Mouse (Mus musculus) hindbrain, embryonic 15.5 days (tissue): ENCODE results near the gene 6030408B16Rik. TPM values are rescaled to one million over a fixed set of nuclear protein-coding genes. Genes with fewer than 3 reads are reported as not detected.

Source experiments
- ATAC-seq: fragments of 200-750 bp; cut with Nextera tagmentation; 2 replicates; pipeline ENCODE4 v1.8.0; 2017; ENCODE audit warnings: low read depth, moderate number of reproducible peaks, moderate TSS enrichment; ENCODE audit not compliant: low FRiP score
- H3K27ac ChIP-seq: fragments of 300-500 bp; sonication (generic); replicated peaks from 2 replicates; pipeline ENCODE4 v1.5.1; 2015; ENCODE audit warnings: mild to moderate bottlenecking, inconsistent platforms
- H3K27me3 ChIP-seq: fragments of 300-500 bp; sonication (generic); 2 replicates; pipeline ENCODE4 v1.6.1; 2015; ENCODE audit warnings: control low read depth, inconsistent platforms
- H3K36me3 ChIP-seq: fragments of 300-500 bp; sonication (generic); 2 replicates; pipeline ENCODE4 v1.6.1; 2015; ENCODE audit warnings: control low read depth, inconsistent platforms
- H3K4me1 ChIP-seq: fragments of 300-500 bp; sonication (generic); replicated peaks from 2 replicates; pipeline ENCODE4 v1.6.1; 2015; ENCODE audit warnings: control low read depth, inconsistent platforms
- H3K4me2 ChIP-seq: fragments of 300-500 bp; sonication (generic); 2 replicates; pipeline ENCODE4 v1.6.1; 2015; ENCODE audit warnings: moderate library complexity, mild to moderate bottlenecking, inconsistent platforms
- H3K4me3 ChIP-seq: fragments of 300-500 bp; sonication (generic); 2 replicates; pipeline ENCODE4 v1.5.1; 2015; ENCODE audit warnings: mild to moderate bottlenecking, inconsistent platforms
- H3K9ac ChIP-seq: fragments of 300-500 bp; sonication (generic); 2 replicates; pipeline ENCODE4 v1.6.1; 2015; ENCODE audit warnings: inconsistent platforms
- H3K9me3 ChIP-seq: fragments of 300-500 bp; sonication (generic); 2 replicates; pipeline ENCODE4 v1.6.1; 2016; ENCODE audit warnings: control low read depth, inconsistent platforms
- WGBS: fragments of 180-500 bp; shearing (Covaris S2); methylation state at CpG from one replicate; pipeline ENCODE4 v1.1.7; 2015; 5-methylcytosine and 5-hydroxymethylcytosine counted together
- polyA plus RNA-seq: library from polyadenylated mRNA; unstranded; fragments of >200 nt; fragmentation: Nextera tagmentation; extraction: Ambion mirVana; gene quantifications from 2 replicates; pipeline ENCODE4 v1.2.1, GENCODE M21; 2015

The 6030408B16Rik gene
- polyA plus RNA-seq, 1 experiment from 2014 or later: not detected

- Histone ChIP-seq H3K4me3 (no peak overlapping the region), H3K4me2 (no peak overlapping the region), H3K4me1 (peaks cover 14% of the 10 kb centered on the region), H3K27ac (no peak overlapping the region), H3K9ac (no peak overlapping the region), H3K27me3 (peaks cover 10% of the 10 kb centered on the region), H3K9me3 (no peaks in the 10 kb centered on the region), H3K36me3 (peaks cover 7% of the 10 kb centered on the region; the same call in 1 of the 2 replicates)
- no peak for ATAC-seq
- 72% methylated on average over 3 of the region's 3 CpGs for WGBS
Measured at GRCm38 (mm10) chr15:101271107-101271506, 21.9 kb upstream of the 6030408B16Rik start.

- H3K27ac ChIP-seq: no peak overlapping the region
- 73% methylated on average over 15 of the region's 15 CpGs for WGBS
- H3K4me1 ChIP-seq: peaks cover 10% of the 10 kb centered on the region
- no peak overlapping the region for H3K9ac ChIP-seq
- ATAC-seq: no peak
- H3K4me3 ChIP-seq: no peak overlapping the region
- no peaks in the 10 kb centered on the region for H3K9me3 ChIP-seq
- no peak overlapping the region for H3K4me2 ChIP-seq
- peaks cover 7% of the 10 kb centered on the region; the same call in 1 of the 2 replicates for H3K36me3 ChIP-seq
- peaks cover 8% of the 10 kb centered on the region for H3K27me3 ChIP-seq
Measured at GRCm38 (mm10) chr15:101271513-101271912, 21.5 kb upstream of the 6030408B16Rik start.

DNA sequence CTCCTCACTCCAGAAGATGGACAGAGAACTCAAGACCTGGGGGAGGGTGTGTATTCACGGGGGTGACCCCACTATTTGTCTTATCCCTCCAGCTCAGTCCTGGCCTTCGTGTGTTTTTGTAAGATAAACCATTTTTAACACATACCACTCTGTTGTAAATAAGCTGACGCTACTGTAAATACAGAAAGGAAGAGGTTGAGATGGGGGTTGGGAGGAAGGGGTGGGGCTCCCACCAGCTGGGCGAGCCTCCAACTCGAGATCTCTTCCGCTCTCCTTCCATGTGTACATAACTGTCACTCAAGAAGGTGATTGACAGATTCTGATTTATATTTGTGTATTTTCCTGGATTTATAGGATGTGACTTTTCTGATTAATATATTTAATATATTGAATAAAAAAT is 18.6 kb upstream of the 6030408B16Rik start:
- H3K27ac ChIP-seq: no peak overlapping the region
- no peak overlapping the region for H3K4me2 ChIP-seq
- H3K9ac ChIP-seq: no peak overlapping the region
- peaks cover 7% of the 10 kb centered on the region; the same call in 1 of the 2 replicates for H3K36me3 ChIP-seq
- ATAC-seq: no peak
- H3K4me1 ChIP-seq: no peaks in the 10 kb centered on the region; the same call in 1 of the 2 replicates
- H3K27me3 ChIP-seq: no peaks in the 10 kb centered on the region
- no peaks in the 10 kb centered on the region for H3K9me3 ChIP-seq
- no peak overlapping the region for H3K4me3 ChIP-seq
- WGBS: 78% methylated on average over 6 of the region's 6 CpGs

DNA sequence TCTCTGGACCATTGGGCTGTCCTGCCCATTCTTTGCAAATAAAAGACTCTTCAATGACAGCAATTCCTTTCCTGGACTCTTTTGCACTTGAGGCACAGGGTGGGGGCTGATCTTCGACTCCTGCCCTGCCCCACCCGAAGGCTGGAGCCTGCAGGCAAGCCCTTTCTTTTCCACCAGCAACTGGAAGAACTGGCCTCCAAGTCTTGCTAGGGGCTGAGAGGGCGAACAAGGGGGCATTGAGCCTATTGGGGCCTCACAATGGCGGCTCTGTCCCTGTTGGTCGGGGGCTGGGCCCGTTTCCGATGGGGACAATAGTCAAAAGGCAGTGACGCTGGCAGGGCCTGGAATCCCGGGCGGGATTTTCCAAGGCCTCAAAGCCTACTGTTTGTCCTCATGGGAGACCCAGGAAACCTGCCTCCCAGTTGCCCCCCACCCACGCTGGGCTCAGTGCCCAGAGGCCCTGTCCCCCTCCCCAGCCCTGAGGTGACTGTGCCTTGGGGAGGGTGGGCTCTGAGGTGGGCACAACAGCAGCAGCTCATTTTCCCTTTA is 15.6 kb upstream of the 6030408B16Rik start:
- no peak overlapping the region for H3K4me2 ChIP-seq
- H3K4me1 ChIP-seq: no peaks in the 10 kb centered on the region; the same call in 1 of the 2 replicates
- peak; percentile 78 for ATAC-seq
- H3K27me3 ChIP-seq: no peaks in the 10 kb centered on the region
- no peak overlapping the region for H3K4me3 ChIP-seq
- WGBS: 22% methylated on average over 11 of the region's 11 CpGs
- H3K9ac ChIP-seq: no peak overlapping the region
- H3K27ac ChIP-seq: peak overlapping the region; percentile 42
- no peaks in the 10 kb centered on the region for H3K9me3 ChIP-seq
- peaks cover 7% of the 10 kb centered on the region; the same call in 1 of the 2 replicates for H3K36me3 ChIP-seq

- no peak for ATAC-seq
- Histone ChIP-seq H3K27me3 (no peaks in the 10 kb centered on the region), H3K4me2 (no peak overlapping the region), H3K4me3 (no peak overlapping the region), H3K9ac (no peak overlapping the region), H3K9me3 (no peaks in the 10 kb centered on the region), H3K36me3 (peaks cover 4% of the 10 kb centered on the region; the same call in 1 of the 2 replicates), H3K27ac (no peak overlapping the region), H3K4me1 (peaks cover 9% of the 10 kb centered on the region)
- 42% methylated on average over 5 of the region's 5 CpGs for WGBS
Measured at GRCm38 (mm10) chr15:101278589-101278988, 14.4 kb upstream of the 6030408B16Rik start.

- no peak overlapping the region for H3K9ac ChIP-seq
- no peaks in the 10 kb centered on the region for H3K27me3 ChIP-seq
- H3K9me3 ChIP-seq: no peaks in the 10 kb centered on the region
- H3K36me3 ChIP-seq: no peaks in the 10 kb centered on the region
- 73% methylated on average over 12 of the region's 12 CpGs for WGBS
- no peak overlapping the region for H3K4me2 ChIP-seq
- peaks cover 9% of the 10 kb centered on the region for H3K4me1 ChIP-seq
- H3K27ac ChIP-seq: no peak overlapping the region
- ATAC-seq: no peak
- no peak overlapping the region for H3K4me3 ChIP-seq
Measured at GRCm38 (mm10) chr15:101279430-101279999, 13.5 kb upstream of the 6030408B16Rik start.

- ATAC-seq: no peak
- Histone ChIP-seq H3K9me3 (no peaks in the 10 kb centered on the region), H3K36me3 (peaks cover 6% of the 10 kb centered on the region), H3K27ac (no peak overlapping the region), H3K4me1 (peaks cover 29% of the 10 kb centered on the region), H3K9ac (no peak overlapping the region), H3K27me3 (no peaks in the 10 kb centered on the region), H3K4me3 (no peak overlapping the region), H3K4me2 (no peak overlapping the region)
- WGBS: 85% methylated on average over 5 of the region's 5 CpGs
Measured at GRCm38 (mm10) chr15:101282471-101282870, 10.5 kb upstream of the 6030408B16Rik start.

- H3K9ac ChIP-seq: peak overlapping the region; percentile 72
- H3K36me3 ChIP-seq: peaks cover 14% of the 10 kb centered on the region
- no peak; the same call in 1 of the 2 replicates for ATAC-seq
- H3K4me3 ChIP-seq: peak overlapping the region; percentile 63
- peak overlapping the region; percentile 85 for H3K27ac ChIP-seq
- H3K9me3 ChIP-seq: no peaks in the 10 kb centered on the region
- H3K27me3 ChIP-seq: no peaks in the 10 kb centered on the region
- WGBS: 1% methylated on average over 26 of the region's 26 CpGs
- peaks cover 29% of the 10 kb centered on the region for H3K4me1 ChIP-seq
- peak overlapping the region; percentile 98 for H3K4me2 ChIP-seq
Measured at GRCm38 (mm10) chr15:101283183-101283910, 9.7 kb upstream of the 6030408B16Rik start.

- Histone ChIP-seq H3K27ac (peak within 1 kb of the TSS; percentile 85), H3K9ac (peak within 1 kb of the TSS; percentile 72), H3K4me3 (peak within 1 kb of the TSS; percentile 63), H3K4me1 (peaks cover 29% of the 10 kb centered on the region), H3K36me3 (peaks cover 18% of the 10 kb centered on the region), H3K9me3 (no peaks in the 10 kb centered on the region), H3K27me3 (no peaks in the 10 kb centered on the region), H3K4me2 (peak within 1 kb of the TSS; percentile 98)
- ATAC-seq: peak; percentile 90
- WGBS: under 1% methylated on average over 61 of the region's 61 CpGs
Measured at GRCm38 (mm10) chr15:101283911-101284750, 8.9 kb upstream of the 6030408B16Rik start, which contains the start of gene Atg101. TSS of gene Atg101 (plus strand) at chr15:101284272.

DNA sequence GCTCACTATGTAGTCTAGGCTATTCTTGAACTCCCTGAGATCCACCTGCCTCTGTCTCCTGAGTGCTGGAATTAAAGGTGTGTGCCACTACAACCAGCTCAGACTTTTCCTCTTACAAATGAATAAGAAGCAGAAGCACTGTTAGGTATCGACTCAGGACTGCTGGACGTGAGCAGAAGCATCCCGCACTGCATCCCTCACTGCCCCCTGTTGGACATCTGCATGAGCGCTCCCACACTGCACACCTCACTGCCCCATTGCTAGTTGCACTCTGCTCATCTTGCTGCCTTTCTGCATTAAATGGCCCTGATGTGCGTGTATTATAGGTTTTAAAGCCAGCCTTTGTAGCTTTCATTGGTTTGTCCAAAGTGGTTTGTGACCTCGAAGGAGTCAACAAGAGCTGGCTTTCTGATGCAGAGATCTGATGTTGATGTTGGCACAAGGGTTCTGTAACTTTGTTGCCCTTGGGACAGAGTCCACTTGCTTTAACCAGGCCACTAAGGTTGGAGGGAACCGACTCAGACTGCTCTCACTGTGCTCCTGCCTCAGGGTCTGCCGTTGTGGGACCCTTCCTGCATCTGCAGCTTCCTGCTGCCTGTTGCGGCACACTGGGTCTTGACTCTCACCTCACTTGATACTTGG is 6.8 kb upstream of the 6030408B16Rik start:
- no peaks in the 10 kb centered on the region for H3K9me3 ChIP-seq
- ATAC-seq: no peak
- no peak overlapping the region for H3K9ac ChIP-seq
- no peaks in the 10 kb centered on the region for H3K27me3 ChIP-seq
- H3K27ac ChIP-seq: no peak overlapping the region
- WGBS: 67% methylated on average over 9 of the region's 9 CpGs
- H3K4me3 ChIP-seq: no peak overlapping the region
- peaks cover 29% of the 10 kb centered on the region for H3K4me1 ChIP-seq
- peaks cover 40% of the 10 kb centered on the region for H3K36me3 ChIP-seq
- H3K4me2 ChIP-seq: no peak overlapping the region

DNA sequence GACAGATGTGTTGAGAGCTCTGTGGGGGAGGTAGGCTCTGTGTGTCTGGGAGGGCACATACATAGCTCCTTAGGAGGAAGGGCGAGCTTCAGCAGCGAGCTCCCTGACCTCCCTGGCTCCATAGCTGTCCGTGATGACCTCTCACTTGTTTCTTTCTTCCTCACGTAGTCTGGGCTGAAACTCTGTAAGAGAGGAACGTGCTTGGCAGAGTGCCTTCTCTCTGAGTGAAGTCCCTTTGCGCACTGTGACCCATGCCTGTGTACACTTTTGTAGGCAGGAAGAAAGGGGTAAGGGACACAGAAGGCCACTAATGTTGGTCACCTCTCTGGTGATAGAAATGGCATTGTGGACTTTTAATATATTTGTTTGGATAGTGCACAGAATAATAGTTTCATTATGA is 5.7 kb upstream of the 6030408B16Rik start:
- no peaks in the 10 kb centered on the region for H3K27me3 ChIP-seq
- H3K9me3 ChIP-seq: no peaks in the 10 kb centered on the region
- H3K9ac ChIP-seq: no peak overlapping the region
- peaks cover 43% of the 10 kb centered on the region for H3K36me3 ChIP-seq
- H3K4me3 ChIP-seq: no peak overlapping the region
- no peak overlapping the region for H3K27ac ChIP-seq
- peaks cover 29% of the 10 kb centered on the region for H3K4me1 ChIP-seq
- 90% methylated on average over 6 of the region's 6 CpGs for WGBS
- H3K4me2 ChIP-seq: no peak overlapping the region
- ATAC-seq: no peak
